Mouse (Mus musculus): Measurements from ENCODE around the gene Trp63.

Trp63 gene

GRCm38 (mm10) chr16:25779964-25780363 is 96.4 kb downstream of the Trp63 start:
- no peak for DNase-seq (ENCODE audit: low read depth, low spot score)

DNA sequence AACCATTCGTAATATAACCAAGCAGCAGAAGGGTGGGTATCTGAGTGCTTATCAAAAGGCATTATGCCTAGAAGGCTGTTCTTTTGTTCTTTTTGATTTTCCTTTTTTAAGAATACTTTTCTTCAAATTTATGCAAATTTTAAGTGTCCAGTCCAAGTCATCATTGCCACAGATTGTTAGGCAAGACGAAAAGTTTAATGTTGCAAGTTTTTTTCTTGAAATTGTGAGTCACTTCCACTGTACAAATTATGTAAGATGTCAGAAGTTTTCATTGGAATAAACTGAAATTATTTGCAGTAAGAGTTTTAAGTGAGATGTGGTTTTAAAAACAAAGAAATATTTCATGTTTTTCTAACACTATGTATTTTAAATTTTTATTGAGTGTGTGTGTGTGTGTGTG is 100.7 kb downstream of the Trp63 start:
- DNase-seq (ENCODE audit: low read depth, low spot score), result no peak

GRCm38 (mm10) chr16:25786457-25786856 is 102.9 kb downstream of the Trp63 start:
- DNase-seq (ENCODE audit: low read depth, low spot score), result no peak

- no peak for DNase-seq (ENCODE audit: low read depth, low spot score)
These were observed 109.2 kb downstream of the Trp63 start for GRCm38 (mm10) chr16:25792640-25793266.

DNA sequence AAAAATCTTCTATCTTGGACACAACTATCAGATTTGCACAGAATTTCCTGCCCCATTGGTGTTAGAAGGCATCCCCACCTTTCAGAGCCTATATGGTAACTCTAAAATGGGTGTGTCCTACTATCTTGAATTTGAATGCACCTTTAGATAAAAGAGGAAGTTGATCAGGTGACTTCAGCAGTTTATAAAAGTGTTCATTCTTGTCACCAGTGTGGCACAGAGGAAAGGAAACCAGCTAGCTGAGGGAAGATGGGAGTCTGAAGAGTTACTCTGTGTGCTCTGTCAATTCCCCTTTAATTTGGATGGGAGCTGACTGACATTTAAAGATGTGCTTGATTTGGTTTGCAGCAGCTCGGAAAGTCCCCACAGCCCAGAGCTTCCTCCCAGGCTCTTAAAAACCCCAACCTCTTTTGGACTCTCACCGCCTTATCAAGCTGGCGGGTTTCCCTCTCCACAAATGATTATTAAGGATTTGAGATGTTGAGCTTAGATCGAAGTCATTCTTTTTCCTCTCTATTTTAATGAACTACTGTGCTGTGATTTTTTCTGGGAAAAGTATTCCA is 114.2 kb downstream of the Trp63 start:
- DNase-seq (ENCODE audit: low read depth, low spot score), result no peak

DNA sequence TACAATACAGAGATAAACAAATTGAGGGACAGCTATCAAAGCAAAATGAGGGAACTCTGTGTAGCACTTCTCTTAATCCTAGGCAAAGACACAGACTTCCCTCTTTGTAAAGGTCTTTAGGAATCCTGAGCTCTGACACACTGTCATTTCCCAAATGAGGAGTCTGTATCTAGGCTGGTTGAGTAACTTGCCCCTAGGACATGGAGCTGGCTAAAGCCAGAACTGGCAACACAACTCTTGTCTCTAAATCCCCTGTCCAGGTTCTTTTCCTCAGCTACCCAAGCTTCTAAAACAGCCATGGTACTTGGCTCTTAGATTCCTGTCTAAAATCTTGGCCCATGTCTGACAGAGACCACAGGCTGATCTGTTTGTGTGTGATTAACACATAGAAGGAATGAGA is 116.1 kb downstream of the Trp63 start:
- DNase-seq (ENCODE audit: low read depth, low spot score), result no peak

DNA sequence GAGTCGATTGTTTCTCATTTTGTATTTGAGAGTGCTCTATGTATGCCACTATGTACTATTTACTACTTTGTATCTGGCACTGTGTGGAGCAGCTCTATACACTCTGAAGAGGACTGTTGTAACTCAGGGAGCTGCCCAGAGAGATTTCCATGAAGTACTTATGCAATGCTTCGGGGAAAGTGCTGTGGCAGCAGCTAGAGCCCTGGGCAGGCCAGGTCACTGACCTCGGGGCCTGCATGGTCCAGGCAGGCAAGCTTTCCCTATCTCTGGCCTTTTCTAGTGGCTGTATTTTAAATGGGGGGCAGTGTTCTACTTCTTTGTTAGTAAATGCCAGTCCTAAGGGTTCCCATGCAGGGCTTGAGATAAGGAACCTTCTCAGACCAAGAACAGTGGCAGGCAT is 121.4 kb downstream of the Trp63 start:
- DNase-seq (ENCODE audit: low read depth, low spot score), result no peak

- no peak for DNase-seq (ENCODE audit: low read depth, low spot score)
These were observed 123.6 kb downstream of the Trp63 start for GRCm38 (mm10) chr16:25807116-25807515.

- DNase-seq (ENCODE audit: low read depth, low spot score), result no peak
These were observed 134.4 kb downstream of the Trp63 start for GRCm38 (mm10) chr16:25817753-25818624.

DNA sequence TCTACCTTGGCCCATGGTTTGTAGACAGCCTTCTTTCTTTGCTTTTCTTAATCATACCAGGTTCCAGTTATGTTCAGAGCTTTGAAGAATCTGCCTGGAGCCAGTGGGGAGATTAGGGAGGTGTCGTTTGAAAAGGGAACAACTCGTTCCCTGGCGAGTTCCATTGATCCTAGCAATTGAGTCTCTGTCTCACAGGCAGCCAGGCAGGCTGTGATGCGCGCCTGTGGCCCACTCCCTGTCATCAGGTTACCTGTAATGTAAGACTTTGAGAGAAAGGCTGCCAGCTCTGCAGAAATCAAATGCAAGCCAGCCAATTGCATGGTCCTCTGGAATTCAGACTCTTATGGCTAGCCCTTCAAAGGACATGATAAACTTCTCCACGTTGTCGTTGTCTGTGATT is 142.5 kb downstream of the Trp63 start:
- no peak for DNase-seq (ENCODE audit: low read depth, low spot score)

DNA sequence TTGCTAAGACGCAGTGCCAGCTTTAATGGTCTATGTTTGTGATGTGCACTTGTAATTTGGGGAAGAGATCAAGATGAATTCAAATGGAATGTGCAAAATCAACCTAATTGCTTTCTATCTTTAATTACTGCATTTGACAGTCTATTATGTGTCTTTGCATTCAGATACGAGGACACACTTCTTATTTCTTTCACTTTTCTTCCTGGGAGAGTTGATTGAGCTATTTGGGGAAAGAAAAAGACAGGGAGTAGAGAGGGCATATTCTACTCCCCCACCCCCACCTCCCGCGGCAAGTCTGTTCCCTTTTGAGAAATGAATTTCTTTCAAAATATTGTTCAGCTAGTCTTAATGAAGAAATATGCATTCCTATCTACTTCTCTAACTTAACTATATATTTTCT is 149.0 kb downstream of the Trp63 start:
- DNase-seq (ENCODE audit: low read depth, low spot score), result no peak

DNA sequence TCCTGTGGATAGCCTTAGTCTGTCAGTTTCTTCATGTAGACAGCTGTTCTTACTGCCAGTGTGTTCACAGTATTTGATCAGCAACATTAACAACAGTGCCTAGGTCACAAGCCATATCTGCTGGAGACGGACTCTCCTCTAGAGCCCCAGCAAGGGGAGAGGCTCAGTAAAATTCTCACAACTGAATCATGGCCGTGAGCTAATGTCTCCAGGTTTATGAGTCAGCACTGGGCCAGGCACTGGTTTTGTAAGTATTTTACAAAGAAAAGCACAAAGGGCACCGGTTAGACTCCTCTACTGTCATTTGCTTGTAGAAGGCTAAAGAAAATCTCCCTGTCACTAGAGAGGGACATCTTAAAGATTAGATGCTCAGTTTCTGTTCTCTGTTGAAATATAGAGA is 151.7 kb downstream of the Trp63 start:
- DNase-seq (ENCODE audit: low read depth, low spot score), result no peak

DNA sequence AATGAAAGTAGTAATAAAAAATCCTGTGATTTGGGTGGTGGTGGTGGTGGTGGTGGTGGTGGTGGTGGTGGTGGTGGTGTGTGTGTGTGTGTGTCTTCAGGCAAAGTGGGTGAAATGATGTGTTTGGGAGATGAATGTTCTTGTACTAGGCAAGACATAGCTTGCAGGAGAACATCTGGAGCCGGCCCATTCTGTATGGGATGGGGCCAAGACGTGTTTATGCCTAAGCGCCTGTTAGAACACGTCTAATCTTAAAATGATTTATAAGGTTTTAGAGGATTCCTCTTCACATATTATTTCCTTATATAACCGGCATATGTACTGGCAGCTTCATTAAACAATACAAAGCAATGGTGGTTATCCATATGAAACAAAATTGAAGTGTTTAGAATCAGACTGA is 152.2 kb downstream of the Trp63 start:
- DNase-seq (ENCODE audit: low read depth, low spot score), result no peak

- no peak for DNase-seq (ENCODE audit: low read depth, low spot score)
These were observed 159.4 kb downstream of the Trp63 start for GRCm38 (mm10) chr16:25842996-25843395.

DNA sequence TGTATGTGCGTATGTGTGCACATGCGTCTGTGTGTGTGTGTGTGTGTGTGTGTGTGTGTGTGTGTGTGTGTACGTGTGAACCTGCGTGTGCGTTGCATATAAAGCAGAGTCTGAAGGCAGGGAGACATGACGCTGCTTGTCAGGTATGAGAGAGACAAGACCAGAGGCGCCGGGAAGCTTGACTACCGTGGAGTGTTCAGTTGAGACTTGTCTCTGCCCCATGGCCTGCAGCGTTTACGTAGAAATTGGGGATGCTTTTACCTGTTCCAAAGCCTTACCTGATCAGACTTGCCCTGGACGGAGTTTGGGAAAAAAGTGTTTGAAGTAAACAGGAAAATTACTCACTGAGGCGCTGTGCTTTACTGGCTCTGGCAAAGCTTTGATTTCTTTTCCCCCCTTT is 160.1 kb downstream of the Trp63 start:
- DNase-seq (ENCODE audit: low read depth, low spot score), result no peak

GRCm38 (mm10) chr16:25846611-25847010 is 163.0 kb downstream of the Trp63 start:
- DNase-seq (ENCODE audit: low read depth, low spot score), result no peak

GRCm38 (mm10) chr16:25848474-25848873 is 164.9 kb downstream of the Trp63 start:
- no peak for DNase-seq (ENCODE audit: low read depth, low spot score)

DNA sequence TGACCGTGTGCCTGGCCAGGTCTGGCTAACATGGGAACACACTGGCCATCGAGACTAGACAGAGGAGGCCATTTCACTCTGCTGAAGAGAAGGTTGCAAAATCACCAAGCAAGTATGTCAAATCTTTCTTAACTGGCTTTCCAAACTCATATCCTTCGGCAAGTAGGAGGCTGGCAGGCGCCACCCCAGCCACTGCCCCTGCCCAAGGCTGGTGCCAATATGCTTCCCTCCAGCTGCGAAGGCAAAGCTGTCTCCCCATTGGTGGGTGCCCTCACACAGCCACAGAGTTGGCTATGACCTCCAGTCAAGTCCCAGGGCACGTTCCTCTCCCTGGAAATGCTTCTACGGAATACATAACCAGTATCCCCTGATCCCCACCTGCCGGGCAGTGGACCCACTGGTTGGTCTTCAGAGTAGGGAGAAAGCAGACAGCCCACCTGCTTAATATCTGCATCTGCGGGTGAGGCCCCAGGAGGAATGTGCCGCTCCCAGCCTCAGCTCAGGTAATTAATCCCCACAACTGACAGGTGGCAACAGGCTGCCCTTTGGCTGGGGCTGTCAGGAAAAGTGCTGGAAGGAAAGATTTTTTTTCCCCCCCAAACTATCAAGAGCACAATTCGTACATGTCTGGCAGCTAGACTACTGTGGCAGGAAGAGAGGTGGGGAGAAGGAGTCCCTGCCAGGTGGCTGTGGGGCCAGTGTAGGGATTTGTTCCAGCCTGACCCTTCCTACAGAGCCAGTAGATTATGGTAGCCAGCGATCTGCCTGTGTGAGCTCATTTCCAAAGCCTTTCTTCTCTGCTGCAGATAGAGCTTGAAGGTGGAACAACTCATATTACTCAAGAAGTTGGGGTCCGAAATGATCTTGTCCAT is 166.3 kb downstream of the Trp63 start:
- DNase-seq (ENCODE audit: low read depth, low spot score), result no peak

DNA sequence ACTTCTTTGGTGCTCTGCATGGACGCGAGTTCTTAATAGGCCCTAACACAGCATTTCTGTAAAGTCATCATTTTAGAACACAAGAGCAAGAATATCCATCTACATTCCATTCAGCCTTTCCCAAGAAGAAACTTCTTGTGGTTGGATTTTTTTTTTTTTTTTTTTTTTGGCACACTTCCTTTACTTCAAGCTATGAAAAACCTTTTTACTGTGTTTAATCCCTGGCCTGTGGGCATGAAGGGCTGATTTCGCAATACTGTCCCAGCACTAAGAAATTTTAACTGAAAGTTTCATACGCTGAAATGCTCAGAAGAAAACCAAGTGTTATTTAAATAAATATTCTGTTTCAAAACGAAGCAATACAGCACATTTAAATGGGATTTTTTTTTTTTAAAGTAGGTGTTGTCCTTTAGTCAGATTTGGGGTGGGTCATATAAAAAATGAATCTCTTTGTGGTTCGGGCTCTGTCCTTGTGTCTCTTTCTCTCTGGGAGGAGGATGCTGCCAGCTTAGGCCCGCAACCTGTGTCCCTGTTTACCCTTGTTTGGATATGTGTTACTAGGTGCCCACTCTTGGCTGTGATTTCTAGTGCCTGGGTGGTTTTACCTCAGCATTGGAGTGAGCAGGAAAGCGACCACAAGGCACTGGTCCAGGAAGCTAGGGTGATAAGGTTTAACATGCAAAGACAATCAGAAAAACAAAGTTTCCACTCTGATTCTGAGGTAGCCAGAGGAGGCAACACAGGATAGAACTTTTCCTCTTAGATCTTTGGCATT is 177.4 kb downstream of the Trp63 start:
- no peak for DNase-seq (ENCODE audit: low read depth, low spot score)

DNA sequence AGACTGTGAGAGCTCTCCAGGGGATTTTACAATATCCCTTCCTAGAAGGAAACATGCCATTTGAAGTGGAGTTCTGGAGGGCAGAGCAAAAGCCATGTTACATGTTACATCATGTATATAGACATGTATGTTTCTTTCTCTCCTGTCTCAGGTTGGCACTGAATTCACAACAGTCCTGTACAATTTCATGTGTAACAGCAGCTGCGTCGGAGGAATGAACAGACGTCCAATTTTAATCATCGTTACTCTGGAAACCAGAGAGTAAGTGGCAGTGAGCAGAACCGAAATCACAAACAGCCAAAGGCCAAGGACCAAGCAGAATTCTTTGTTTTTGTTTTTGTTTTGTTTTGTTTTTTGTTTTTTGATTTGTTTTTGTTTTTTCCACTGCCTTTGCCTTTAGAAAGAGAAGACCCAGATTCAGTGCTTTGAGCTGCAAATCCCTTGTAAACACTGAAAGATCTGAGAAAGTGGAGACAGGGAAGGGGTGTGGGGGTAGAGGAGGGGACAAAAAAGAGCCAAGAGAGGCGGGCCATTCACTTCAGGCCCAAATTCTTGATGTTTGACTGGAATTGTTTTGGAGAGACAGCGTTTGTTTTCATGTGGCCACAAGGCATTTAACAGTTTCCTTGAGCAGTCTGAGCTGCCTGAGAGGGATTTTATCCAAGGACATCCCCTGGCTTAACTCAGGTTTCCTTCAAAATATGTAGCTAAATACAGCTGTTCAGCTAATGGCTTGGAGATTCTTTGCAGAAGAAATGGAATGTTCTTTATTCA is 181.7 kb downstream of the Trp63 start:
- no peak for DNase-seq (ENCODE audit: low read depth, low spot score)

Measured in A20 (cell line).